Mouse (Mus musculus) E14TG2a.4 (cell line): ENCODE results near the gene Arih1.

ENCODE experiments used
- H3K27me3 ChIP-seq: 2 replicates; pipeline ENCODE4 v1.6.1; 2014; ENCODE audit warnings: low read length, control low read depth; ENCODE audit not compliant: insufficient read depth
- H3K36me3 ChIP-seq: 2 replicates; pipeline ENCODE4 v1.6.1; 2014; ENCODE audit warnings: low read length, control low read depth; ENCODE audit not compliant: insufficient read depth
- H3K4me1 ChIP-seq: replicated peaks from 2 replicates; pipeline ENCODE4 v1.6.1; 2014; ENCODE audit warnings: low read depth, low read length, control low read depth
- H3K4me3 ChIP-seq: replicated peaks from 2 replicates; pipeline ENCODE4 v1.5.1; 2014; ENCODE audit warnings: mild to moderate bottlenecking, low read length
- H3K9me3 ChIP-seq: 2 replicates; pipeline ENCODE4 v1.6.1; 2014; ENCODE audit warnings: low read length, control low read depth
- CTCF ChIP-seq: conservative IDR thresholded peaks from 2 replicates; pipeline ENCODE4 v1.5.1; 2014; ENCODE audit warnings: low read length
- NANOG ChIP-seq: IDR thresholded peaks from 2 replicates; pipeline ENCODE4 v1.6.1; 2014; ENCODE audit warnings: borderline replicate concordance, low read length, mixed read lengths
- POU5F1 ChIP-seq: IDR thresholded peaks from 2 replicates; pipeline ENCODE4 v1.6.1; 2014; ENCODE audit warnings: low read length, borderline replicate concordance

Gene Arih1

GRCm38 (mm10) chr9:59518976-59519375, 32.6 kb upstream of the Arih1 start:
- TF ChIP-seq NANOG (no peak), CTCF (no peak), POU5F1 (no peak)
- no peaks in the 10 kb centered on the region for H3K36me3 ChIP-seq
- H3K4me1 ChIP-seq: no peaks in the 10 kb centered on the region; the same call in 1 of the 2 replicates
- peaks cover 5% of the 10 kb centered on the region for H3K27me3 ChIP-seq
- H3K9me3 ChIP-seq: no peaks in the 10 kb centered on the region
- H3K4me3 ChIP-seq: no peak overlapping the region

GRCm38 (mm10) chr9:59517127-59517526, 30.7 kb upstream of the Arih1 start:
- Histone ChIP-seq H3K4me3 (no peak overlapping the region), H3K36me3 (no peaks in the 10 kb centered on the region), H3K9me3 (no peaks in the 10 kb centered on the region), H3K27me3 (peaks cover 9% of the 10 kb centered on the region), H3K4me1 (no peaks in the 10 kb centered on the region; the same call in none of the 2 replicates)
- TF ChIP-seq CTCF (0 out of 2 replicates have a peak, but pooled peaks have one; percentile 5), POU5F1 (no peak)

- Histone ChIP-seq H3K4me3 (no peak overlapping the region), H3K9me3 (no peaks in the 10 kb centered on the region), H3K4me1 (no peaks in the 10 kb centered on the region; the same call in none of the 2 replicates), H3K27me3 (peaks cover 9% of the 10 kb centered on the region), H3K36me3 (no peaks in the 10 kb centered on the region)
- TF ChIP-seq POU5F1 (no peak), CTCF (no peak), NANOG (no peak)
Observed at GRCm38 (mm10) chr9:59515069-59515468, 28.7 kb upstream of the Arih1 start.

- Histone ChIP-seq H3K36me3 (no peaks in the 10 kb centered on the region), H3K4me3 (no peak overlapping the region), H3K9me3 (no peaks in the 10 kb centered on the region), H3K4me1 (peaks cover 9% of the 10 kb centered on the region), H3K27me3 (peaks cover 9% of the 10 kb centered on the region; the same call in 1 of the 2 replicates)
- TF ChIP-seq CTCF: no peak
- TF ChIP-seq NANOG: no peak
- no peak for TF ChIP-seq POU5F1
Observed at GRCm38 (mm10) chr9:59512381-59512780, 26.0 kb upstream of the Arih1 start.

GRCm38 (mm10) chr9:59508146-59508545, 21.7 kb upstream of the Arih1 start:
- H3K36me3 ChIP-seq: no peaks in the 10 kb centered on the region
- peaks cover 9% of the 10 kb centered on the region for H3K4me1 ChIP-seq
- no peak overlapping the region for H3K4me3 ChIP-seq
- TF ChIP-seq POU5F1: no peak
- TF ChIP-seq CTCF: no peak
- TF ChIP-seq NANOG: no peak
- no peaks in the 10 kb centered on the region for H3K27me3 ChIP-seq
- H3K9me3 ChIP-seq: no peaks in the 10 kb centered on the region

- Histone ChIP-seq H3K36me3 (peaks cover 7% of the 10 kb centered on the region; the same call in 1 of the 2 replicates), H3K4me3 (peak overlapping the region; percentile 96), H3K9me3 (no peaks in the 10 kb centered on the region), H3K27me3 (0 out of 2 replicates have a peak, but pooled peaks cover 3% of the 10 kb centered on the region), H3K4me1 (peaks cover 31% of the 10 kb centered on the region)
- TF ChIP-seq POU5F1 (no peak), CTCF (no peak), NANOG (no peak)
Observed at GRCm38 (mm10) chr9:59487331-59487730, 913 bp upstream of the Arih1 start.

GRCm38 (mm10) chr9:59486076-59486518, 321 bp downstream of the Arih1 start:
- Histone ChIP-seq H3K4me3 (peak overlapping the region; percentile 96), H3K27me3 (no peaks in the 10 kb centered on the region), H3K4me1 (peaks cover 34% of the 10 kb centered on the region), H3K9me3 (no peaks in the 10 kb centered on the region), H3K36me3 (peaks cover 9% of the 10 kb centered on the region; the same call in 1 of the 2 replicates)
- no peak for TF ChIP-seq POU5F1
- no peak for TF ChIP-seq NANOG
- TF ChIP-seq CTCF: no peak

GRCm38 (mm10) chr9:59485511-59486075, 825 bp downstream of the Arih1 start:
- Histone ChIP-seq H3K4me3 (peak overlapping the region; percentile 96), H3K27me3 (no peaks in the 10 kb centered on the region), H3K9me3 (no peaks in the 10 kb centered on the region), H3K4me1 (peaks cover 34% of the 10 kb centered on the region), H3K36me3 (peaks cover 13% of the 10 kb centered on the region; the same call in 1 of the 2 replicates)
- TF ChIP-seq POU5F1: no peak
- no peak for TF ChIP-seq CTCF
- no peak for TF ChIP-seq NANOG
